Mouse (Mus musculus) frontal cortex, adult 2 months (tissue): ENCODE data around the gene Srcap. TPM values are rescaled to one million over a fixed set of nuclear protein-coding genes. Genes with fewer than 3 reads are reported as not detected.

ENCODE experiments used
- polyA plus RNA-seq: library from polyadenylated mRNA; depleted of rRNA; stranded (reverse); fragments of >200 nt; gene quantifications from 2 replicates; pipeline ENCODE4 v1.2.3, GENCODE M21; 2012; rRNA removed

Gene Srcap
- polyA plus RNA-seq, 1 experiment, result 31.3 TPM

Other genes starting within 250 kb of the Srcap start
- gene Sephs2, start 237.9 kb upstream of the Srcap start, polyA plus RNA-seq, result 22.2 and 27.6 TPM in 2 replicates
- 0.66 and 0.88 TPM in 2 replicates for gene Itgal, start 215.7 kb upstream of the Srcap start, polyA plus RNA-seq
- gene Zfp768, start 166.4 kb upstream of the Srcap start, polyA plus RNA-seq, result 14.8 and 16.2 TPM in 2 replicates
- gene Zfp747, start 135.9 kb upstream of the Srcap start, polyA plus RNA-seq, result 4.6 and 5.1 TPM in 2 replicates
- gene 9130019O22Rik, start 124.8 kb upstream of the Srcap start, polyA plus RNA-seq, result 2.2 and 2.9 TPM in 2 replicates
- gene E430018J23Rik, start 118.4 kb upstream of the Srcap start, polyA plus RNA-seq, result 5.1 and 5.9 TPM in 2 replicates
- 3.2 and 3.5 TPM in 2 replicates for gene Zfp764, start 105.2 kb upstream of the Srcap start, polyA plus RNA-seq
- gene Zfp688, start 89.9 kb upstream of the Srcap start, polyA plus RNA-seq, result 17.9 and 18.6 TPM in 2 replicates
- gene Zfp689, start 62.8 kb upstream of the Srcap start, polyA plus RNA-seq, result 5.2 and 8.1 TPM in 2 replicates
- gene Prr14, start 52.4 kb upstream of the Srcap start, polyA plus RNA-seq, result 42.8 and 46.1 TPM in 2 replicates
- 31.6 and 33.4 TPM in 2 replicates for gene Fbrs, start 32.8 kb upstream of the Srcap start, polyA plus RNA-seq
- gene Gm42715, start 7.6 kb downstream of the Srcap start, polyA plus RNA-seq, result 15.6 and 16.6 TPM in 2 replicates
- not detected in 2 replicates for gene Tmem265, start 49.4 kb downstream of the Srcap start, polyA plus RNA-seq
- 145 and 146 TPM in 2 replicates for gene Phkg2, start 61.4 kb downstream of the Srcap start, polyA plus RNA-seq
- 21.0 and 21.5 TPM in 2 replicates for gene Ccdc189, start 76.6 kb downstream of the Srcap start, polyA plus RNA-seq
- 49.4 and 54.0 TPM in 2 replicates for gene Rnf40, start 76.8 kb downstream of the Srcap start, polyA plus RNA-seq
- gene Zfp629, start 103.8 kb downstream of the Srcap start, polyA plus RNA-seq, result 21.7 and 22.7 TPM in 2 replicates
- gene Bcl7c, start 196.9 kb downstream of the Srcap start, polyA plus RNA-seq, result 23.3 and 25.7 TPM in 2 replicates
- gene Ctf1, start 200.8 kb downstream of the Srcap start, polyA plus RNA-seq, result 6.0 and 6.4 TPM in 2 replicates
- gene Ctf2, start 220.2 kb downstream of the Srcap start, polyA plus RNA-seq, result not detected in 2 replicates
- gene Fbxl19, start 232.6 kb downstream of the Srcap start, polyA plus RNA-seq, result 58.3 and 62.6 TPM in 2 replicates